Mouse (Mus musculus) lung, postnatal 25 days (tissue): ENCODE data around the gene Kif24.

Source experiments
- DNase-seq: peaks from one replicate; pipeline ENCODE4 v3.0.0; 2022; ENCODE audit warnings: low spot score

Kif24 gene

GRCm38 (mm10) chr4:41401167-41401566, 63.5 kb downstream of the Kif24 start:
- no peak for DNase-seq

GRCm38 (mm10) chr4:41399904-41400303, 64.8 kb downstream of the Kif24 start:
- DNase-seq, result peak; percentile 5

GRCm38 (mm10) chr4:41398353-41398752, 66.3 kb downstream of the Kif24 start:
- DNase-seq, result peak; percentile 37

- no peak for DNase-seq
Observed at GRCm38 (mm10) chr4:41394651-41395050, 70.0 kb downstream of the Kif24 start.

GRCm38 (mm10) chr4:41391015-41391414, 73.7 kb downstream of the Kif24 start:
- DNase-seq, result no peak

GRCm38 (mm10) chr4:41390122-41390521, 74.6 kb downstream of the Kif24 start:
- DNase-seq, result peak; percentile 82

GRCm38 (mm10) chr4:41389240-41389639, 75.4 kb downstream of the Kif24 start:
- DNase-seq, result no peak

GRCm38 (mm10) chr4:41388616-41389015, 76.1 kb downstream of the Kif24 start:
- DNase-seq, result no peak

GRCm38 (mm10) chr4:41387755-41388469, 76.8 kb downstream of the Kif24 start:
- no peak for DNase-seq

GRCm38 (mm10) chr4:41386412-41386975, 78.2 kb downstream of the Kif24 start:
- DNase-seq, result no peak

- no peak for DNase-seq
Observed at GRCm38 (mm10) chr4:41381213-41381950, 83.3 kb downstream of the Kif24 start.

GRCm38 (mm10) chr4:41377567-41377966, 87.1 kb downstream of the Kif24 start:
- peak; percentile 38 for DNase-seq

GRCm38 (mm10) chr4:41369702-41370437, 94.8 kb downstream of the Kif24 start:
- DNase-seq, result peak; percentile 67

GRCm38 (mm10) chr4:41368198-41368597, 96.5 kb downstream of the Kif24 start:
- peak; percentile 50 for DNase-seq

- DNase-seq, result no peak
Observed at GRCm38 (mm10) chr4:41361059-41361458, 103.6 kb downstream of the Kif24 start.

GRCm38 (mm10) chr4:41359358-41359757, 105.3 kb downstream of the Kif24 start:
- DNase-seq, result no peak

GRCm38 (mm10) chr4:41358669-41359068, 106.0 kb downstream of the Kif24 start:
- no peak for DNase-seq

GRCm38 (mm10) chr4:41357154-41357553, 107.5 kb downstream of the Kif24 start:
- DNase-seq, result no peak

GRCm38 (mm10) chr4:41353265-41353664, 111.4 kb downstream of the Kif24 start:
- DNase-seq, result no peak

- no peak for DNase-seq
Observed at GRCm38 (mm10) chr4:41352758-41353157, 111.9 kb downstream of the Kif24 start.

- DNase-seq, result peak; percentile 38
Observed at GRCm38 (mm10) chr4:41349199-41349591, 115.5 kb downstream of the Kif24 start.

GRCm38 (mm10) chr4:41348584-41349198, 116.0 kb downstream of the Kif24 start, which contains the start of gene Ubap1:
Ubap1 (plus strand) TSS chr4:41348996.
- DNase-seq, result peak; percentile 96
